Mouse (Mus musculus): Measurements from ENCODE around the gene Slc16a11. TPM values are rescaled to one million over a fixed set of nuclear protein-coding genes. Genes with fewer than 3 reads are reported as not detected.
A peak's percentile ranks its signal among the peaks of the same experiment; 100 is the strongest.

The Slc16a11 gene
- polyA plus RNA-seq, 1 experiment from 2014 or later, result 8.1 TPM

DNA sequence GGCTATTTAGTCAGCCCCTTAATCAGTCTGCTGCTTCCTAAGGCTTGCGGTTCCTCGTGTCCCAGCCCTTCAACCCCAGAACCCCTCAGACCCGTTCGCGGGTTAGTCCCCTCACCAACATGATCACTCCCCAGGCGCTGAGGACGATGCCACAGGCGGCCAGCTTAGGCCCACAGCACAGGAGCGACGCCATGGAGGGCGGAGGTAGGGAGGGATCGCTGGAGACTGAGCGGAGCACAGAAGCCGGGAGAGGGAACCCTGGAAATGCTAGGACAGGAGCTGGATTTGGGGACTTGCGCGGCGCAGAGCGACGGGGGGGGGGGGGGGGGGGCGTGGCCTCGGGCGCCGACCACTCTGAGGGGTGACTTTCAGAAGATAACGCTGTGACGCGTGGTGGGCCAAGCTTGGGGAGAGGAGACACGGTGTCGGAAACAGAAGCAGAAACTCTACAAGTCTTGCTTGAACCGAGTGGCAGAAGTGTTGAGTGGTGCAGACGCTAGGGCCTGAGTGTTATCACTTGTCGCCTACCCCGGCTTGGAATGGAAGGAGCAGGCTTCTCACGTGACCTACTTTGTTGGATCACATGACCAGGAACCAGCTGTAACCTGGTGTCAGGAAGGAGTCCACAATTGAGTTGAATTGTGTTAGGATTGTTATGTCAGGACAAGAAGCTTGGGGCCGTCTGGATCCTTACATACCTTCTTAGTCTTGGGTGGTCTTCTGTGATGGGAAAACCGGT is 27.2 kb downstream of the Slc16a11 start, which contains the start of the genes Gm21988 and Rnasek:
TSS of gene Gm21988 (minus strand) at position 290 of the 739 bp plus-strand sequence.
TSS of gene Rnasek (minus strand) at position 302 of the 739 bp plus-strand sequence.
- Histone ChIP-seq H3K36me3 (peaks cover 12% of the 10 kb centered on the region), H3K4me2 (peak within 1 kb of the TSS; percentile 95), H3K27me3 (0 out of 2 replicates have a peak, but pooled peaks cover 5% of the 10 kb centered on the region), H3K4me3 (peak within 1 kb of the TSS; percentile 92), H3K4me1 (replicated peaks) (peaks cover 33% of the 10 kb centered on the region), H3K27ac (replicated peaks) (peak within 1 kb of the TSS; percentile 96), H3K9ac (peak within 1 kb of the TSS; percentile 98), H3K9me3 (no peaks in the 10 kb centered on the region)
- WGBS, result under 1% methylated on average over 32 of the region's 35 CpGs
- ATAC-seq (ENCODE audit: low FRiP score, low read depth), result peak; percentile 50

DNA sequence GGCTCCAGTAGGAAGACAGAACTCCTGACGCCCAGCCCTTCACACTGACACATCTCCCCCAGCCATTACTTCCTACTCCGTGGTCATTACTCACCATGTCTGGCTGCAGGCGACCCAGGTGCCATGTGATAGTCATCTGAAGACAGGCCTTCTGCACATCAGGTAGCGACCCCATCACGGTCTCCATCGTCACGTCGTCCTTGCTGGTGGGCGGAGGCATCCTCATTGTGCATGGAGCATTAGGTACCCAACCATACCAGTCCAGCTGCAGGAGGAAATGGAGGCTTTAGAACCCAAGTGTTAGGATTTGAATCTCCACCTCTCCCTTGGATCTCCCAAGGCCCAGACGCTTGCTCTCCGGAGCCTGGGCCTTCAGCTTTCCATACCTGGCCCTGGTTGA is 30.0 kb downstream of the Slc16a11 start:
- Histone ChIP-seq H3K27ac (replicated peaks) (no peak overlapping the region), H3K4me2 (no peak overlapping the region), H3K9me3 (no peaks in the 10 kb centered on the region), H3K9ac (no peak overlapping the region), H3K27me3 (0 out of 2 replicates have a peak, but pooled peaks cover 8% of the 10 kb centered on the region), H3K36me3 (no peaks in the 10 kb centered on the region), H3K4me1 (replicated peaks) (peaks cover 19% of the 10 kb centered on the region), H3K4me3 (no peak overlapping the region)
- 75% methylated on average over 11 of the region's 11 CpGs for WGBS
- ATAC-seq (ENCODE audit: low FRiP score, low read depth), result no peak

DNA sequence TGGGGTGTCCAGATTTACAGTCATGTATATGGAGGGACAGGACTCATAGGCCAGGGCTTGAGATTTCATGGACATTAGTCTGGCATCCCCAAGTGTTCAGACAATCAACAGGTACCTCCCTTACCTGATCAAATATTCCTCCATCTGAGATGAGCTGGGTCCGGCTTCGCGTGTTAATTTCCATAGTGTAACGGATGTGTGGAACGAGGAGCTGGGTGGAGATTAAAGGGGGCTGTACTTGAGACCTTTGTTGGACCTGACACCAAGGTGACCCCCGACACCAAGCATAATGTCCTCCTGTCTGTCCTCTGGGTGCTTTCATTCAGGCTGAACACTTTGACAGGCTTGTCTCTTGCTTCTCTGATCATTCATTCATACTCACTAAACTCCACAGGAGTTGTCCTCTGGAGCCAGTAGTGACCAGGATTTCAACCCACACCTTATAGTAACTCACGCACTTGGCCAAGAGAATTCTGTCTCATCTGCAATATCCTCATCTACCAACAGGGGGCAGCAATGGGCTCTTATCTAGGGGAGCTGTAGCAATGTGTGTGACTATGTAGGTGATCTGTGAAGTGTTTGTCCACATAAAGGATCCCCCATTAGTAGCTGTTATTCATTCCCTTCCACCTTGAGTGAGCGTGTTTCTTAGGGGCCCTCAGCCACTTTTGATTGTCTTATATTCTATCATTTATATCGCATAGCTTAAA is 34.7 kb downstream of the Slc16a11 start:
- peaks cover 17% of the 10 kb centered on the region for H3K27me3 ChIP-seq
- H3K4me3 ChIP-seq, result no peak overlapping the region
- no peak overlapping the region for H3K4me2 ChIP-seq
- H3K4me1 ChIP-seq (replicated peaks), result no peaks in the 10 kb centered on the region
- no peak overlapping the region for H3K27ac ChIP-seq (replicated peaks)
- WGBS, result 53% methylated on average over 9 of the region's 9 CpGs
- no peaks in the 10 kb centered on the region for H3K36me3 ChIP-seq
- no peaks in the 10 kb centered on the region for H3K9me3 ChIP-seq
- no peak for ATAC-seq (ENCODE audit: low FRiP score, low read depth)
- H3K9ac ChIP-seq, result no peak overlapping the region

GRCm38 (mm10) chr11:70250150-70250549 is 37.6 kb downstream of the Slc16a11 start:
- no peak overlapping the region for H3K9ac ChIP-seq
- H3K4me1 ChIP-seq (replicated peaks), result peaks cover 7% of the 10 kb centered on the region; the same call in 1 of the 2 replicates
- no peaks in the 10 kb centered on the region for H3K36me3 ChIP-seq
- H3K4me3 ChIP-seq, result no peak overlapping the region
- no peak overlapping the region for H3K27ac ChIP-seq (replicated peaks)
- no peak for ATAC-seq (ENCODE audit: low FRiP score, low read depth)
- H3K4me2 ChIP-seq, result no peak overlapping the region
- 81% methylated on average over 11 of the region's 11 CpGs for WGBS
- H3K9me3 ChIP-seq, result no peaks in the 10 kb centered on the region
- peaks cover 40% of the 10 kb centered on the region for H3K27me3 ChIP-seq

- Histone ChIP-seq H3K4me3 (no peak overlapping the region), H3K9ac (no peak overlapping the region), H3K27ac (replicated peaks) (no peak overlapping the region), H3K9me3 (no peaks in the 10 kb centered on the region), H3K4me2 (no peak overlapping the region), H3K36me3 (no peaks in the 10 kb centered on the region), H3K4me1 (replicated peaks) (peaks cover 9% of the 10 kb centered on the region; the same call in 1 of the 2 replicates), H3K27me3 (peaks cover 48% of the 10 kb centered on the region)
- 80% methylated on average over 8 of the region's 8 CpGs for WGBS
- ATAC-seq (ENCODE audit: low FRiP score, low read depth), result no peak
These were observed 39.3 kb downstream of the Slc16a11 start for GRCm38 (mm10) chr11:70251853-70252252.

DNA sequence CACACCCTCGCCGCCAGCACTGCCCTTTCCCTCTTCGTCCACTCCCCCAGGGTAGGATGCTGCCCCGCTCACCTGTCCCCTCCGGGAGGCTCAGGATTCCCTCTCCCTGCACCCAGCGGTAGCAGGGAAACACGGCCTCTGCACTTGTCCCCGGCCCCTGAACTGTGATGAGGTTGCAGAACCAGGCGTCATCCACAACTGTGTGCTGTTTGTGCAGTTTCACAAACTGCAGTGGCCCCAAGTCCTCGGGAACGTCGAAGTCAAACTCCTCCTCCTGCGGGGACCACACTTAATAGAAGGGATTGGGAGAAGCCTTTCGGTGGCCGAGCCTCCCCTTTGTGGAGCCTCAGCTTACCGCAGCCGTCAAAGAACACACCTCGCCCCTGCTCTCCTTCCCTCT is 41.8 kb downstream of the Slc16a11 start:
- Histone ChIP-seq H3K9ac (no peak overlapping the region), H3K9me3 (no peaks in the 10 kb centered on the region), H3K27me3 (peaks cover 48% of the 10 kb centered on the region), H3K27ac (replicated peaks) (no peak overlapping the region), H3K4me3 (peak overlapping the region; percentile 19; the same call in 1 of the 2 replicates), H3K4me1 (replicated peaks) (peaks cover 9% of the 10 kb centered on the region; the same call in 1 of the 2 replicates), H3K36me3 (no peaks in the 10 kb centered on the region), H3K4me2 (peak overlapping the region; percentile 51)
- no peak for ATAC-seq (ENCODE audit: low FRiP score, low read depth)
- WGBS, result 5% methylated on average over 18 of the region's 18 CpGs

- Histone ChIP-seq H3K9me3 (no peaks in the 10 kb centered on the region), H3K9ac (no peak within 1 kb of the TSS), H3K36me3 (no peaks in the 10 kb centered on the region), H3K4me2 (peak within 1 kb of the TSS; percentile 51), H3K4me3 (peak within 1 kb of the TSS; percentile 19), H3K4me1 (replicated peaks) (peaks cover 9% of the 10 kb centered on the region; the same call in 1 of the 2 replicates), H3K27me3 (peaks cover 48% of the 10 kb centered on the region), H3K27ac (replicated peaks) (no peak within 1 kb of the TSS)
- WGBS, result under 1% methylated on average over 25 of the region's 25 CpGs
- ATAC-seq (ENCODE audit: low FRiP score, low read depth), result no peak
These were observed 42.5 kb downstream of the Slc16a11 start, which contains the start of gene Alox12 for GRCm38 (mm10) chr11:70254931-70255531. Gene Alox12, minus strand, starts transcription at chr11:70255353.

DNA sequence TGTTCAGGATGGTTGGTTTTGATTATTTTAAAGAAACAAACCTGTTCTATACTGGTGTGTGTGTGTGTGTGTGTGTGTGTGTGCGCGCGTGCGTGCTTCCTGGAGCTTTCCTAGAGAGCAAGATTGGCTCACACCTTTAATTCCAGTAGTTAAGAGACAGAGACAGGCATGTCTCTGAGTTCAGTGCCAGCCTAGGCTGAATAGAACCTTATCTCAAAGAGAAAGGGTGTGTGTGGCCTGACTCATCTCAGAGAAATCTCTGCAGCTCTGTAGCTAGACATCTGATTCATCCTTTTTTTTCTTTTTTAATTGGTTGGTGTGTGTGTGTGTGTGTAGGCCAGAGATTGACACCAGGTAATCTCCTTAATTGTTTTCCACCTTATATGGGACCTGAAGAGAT is 46.5 kb downstream of the Slc16a11 start:
- ATAC-seq (ENCODE audit: low FRiP score, low read depth), result no peak

GRCm38 (mm10) chr11:70265252-70265651 is 52.7 kb downstream of the Slc16a11 start:
- ATAC-seq (ENCODE audit: low FRiP score, low read depth), result no peak
- no peaks in the 10 kb centered on the region for H3K4me1 ChIP-seq (replicated peaks)
- H3K9me3 ChIP-seq, result no peaks in the 10 kb centered on the region
- H3K4me3 ChIP-seq, result no peak overlapping the region
- 61% methylated on average over 3 of the region's 3 CpGs for WGBS
- no peak overlapping the region for H3K27ac ChIP-seq (replicated peaks)
- no peak overlapping the region for H3K9ac ChIP-seq
- H3K4me2 ChIP-seq, result no peak overlapping the region
- H3K36me3 ChIP-seq, result no peaks in the 10 kb centered on the region
- no peaks in the 10 kb centered on the region for H3K27me3 ChIP-seq

More for the DNA sequence above, 46.5 kb downstream of the Slc16a11 start:
- H3K4me3 ChIP-seq, result no peak overlapping the region
- 98% methylated on average over 4 of the region's 4 CpGs for WGBS
- H3K36me3 ChIP-seq, result no peaks in the 10 kb centered on the region
- no peak overlapping the region for H3K4me2 ChIP-seq
- H3K27ac ChIP-seq (replicated peaks), result no peak overlapping the region
- peaks cover 22% of the 10 kb centered on the region for H3K27me3 ChIP-seq
- no peak overlapping the region for H3K9ac ChIP-seq
- peaks cover 9% of the 10 kb centered on the region; the same call in 1 of the 2 replicates for H3K4me1 ChIP-seq (replicated peaks)
- H3K9me3 ChIP-seq, result no peaks in the 10 kb centered on the region

DNA sequence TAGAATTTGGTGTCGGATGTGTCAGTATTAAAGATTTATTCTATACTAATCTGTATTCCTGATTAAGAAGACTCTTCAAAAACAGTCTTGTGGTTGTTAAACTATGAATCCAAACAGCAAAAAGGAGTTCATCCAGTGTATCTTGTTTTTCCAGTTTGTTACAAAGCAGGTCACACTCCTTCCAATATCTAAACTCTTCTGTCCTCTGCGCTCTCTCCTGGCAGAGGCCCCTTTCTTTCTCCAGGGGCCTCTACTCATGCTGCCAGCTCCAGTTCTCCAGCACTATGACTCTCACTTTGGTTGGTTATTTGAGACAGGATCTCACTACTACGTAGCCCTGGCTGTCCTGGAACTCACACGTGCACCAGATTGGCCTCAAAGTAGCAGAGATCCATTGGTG is 53.3 kb downstream of the Slc16a11 start:
- no peaks in the 10 kb centered on the region for H3K4me1 ChIP-seq (replicated peaks)
- H3K9ac ChIP-seq, result no peak overlapping the region
- no peaks in the 10 kb centered on the region for H3K36me3 ChIP-seq
- ATAC-seq (ENCODE audit: low FRiP score, low read depth), result no peak
- no peak overlapping the region for H3K27ac ChIP-seq (replicated peaks)
- no peaks in the 10 kb centered on the region for H3K27me3 ChIP-seq
- H3K4me3 ChIP-seq, result no peak overlapping the region
- no peak overlapping the region for H3K4me2 ChIP-seq
- H3K9me3 ChIP-seq, result no peaks in the 10 kb centered on the region
- 87% methylated on average over 4 of the region's 4 CpGs for WGBS
